ENCODE assay signal across 24 mouse cellular contexts in the genomic region with DNA sequence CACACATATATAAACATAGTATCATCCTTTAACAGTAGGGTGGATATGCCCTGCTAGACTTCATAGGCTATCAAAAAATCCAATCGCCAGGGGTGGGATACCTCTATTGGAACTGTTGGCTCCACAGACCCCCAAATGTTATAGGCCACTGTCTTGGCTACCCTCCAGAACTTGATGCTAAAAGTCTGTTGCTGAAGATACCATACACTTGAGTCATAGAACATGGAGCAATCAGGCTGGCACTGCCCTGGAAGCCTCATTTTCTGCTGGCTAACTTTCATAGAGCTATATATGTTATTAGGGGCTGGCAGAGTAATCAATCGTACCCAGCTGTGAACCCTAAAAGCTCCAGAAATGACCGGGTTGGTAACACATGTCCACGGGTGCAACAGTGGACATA. TPM values are rescaled to one million over a fixed set of nuclear protein-coding genes. Genes with fewer than 3 reads are reported as not detected.
"Had no signal": no experiment of that assay in that cellular context is flagged by ENCODE, and none has a peak within 500 bp of the region (broad histone marks: within the 10 kb centered on the region; RNA-seq: fewer than 3 reads in every experiment).

No protein-coding gene starts in this region.

- H3K9me3 ChIP-seq: heart, embryonic 13.5 days; heart, embryonic 15.5 days; hindbrain, embryonic 13.5 days; hindbrain, embryonic 15.5 days; limb, embryonic 13.5 days; limb, embryonic 15.5 days; liver, embryonic 12.5 days had no signal

- H3K27me3 ChIP-seq: heart, embryonic 15.5 days; hindbrain, embryonic 15.5 days; limb, embryonic 13.5 days; limb, embryonic 15.5 days; liver, embryonic 12.5 days had no signal

- H3K4me3 ChIP-seq: gastrocnemius, adult 2 months; heart, embryonic 13.5 days; heart, embryonic 15.5 days; hindbrain, embryonic 13.5 days; hindbrain, embryonic 15.5 days; layer of hippocampus, adult 2 months; limb, embryonic 13.5 days; limb, embryonic 15.5 days; liver, embryonic 12.5 days had no signal

- H3K9ac ChIP-seq: heart, embryonic 13.5 days; heart, embryonic 15.5 days; hindbrain, embryonic 13.5 days; hindbrain, embryonic 15.5 days; limb, embryonic 13.5 days; limb, embryonic 15.5 days; liver, embryonic 12.5 days had no signal

- H3K36me3 ChIP-seq: heart, embryonic 13.5 days; heart, embryonic 15.5 days; hindbrain, embryonic 13.5 days; hindbrain, embryonic 15.5 days; limb, embryonic 13.5 days; limb, embryonic 15.5 days; liver, embryonic 12.5 days had no signal

- ATAC-seq: hindbrain, postnatal 0 days; intestine, embryonic 16.5 days; liver, embryonic 12.5 days had no signal

- H3K4me2 ChIP-seq: heart, embryonic 11.5 days; heart, embryonic 13.5 days; heart, embryonic 15.5 days; hindbrain, embryonic 13.5 days; hindbrain, embryonic 15.5 days; limb, embryonic 13.5 days; limb, embryonic 15.5 days; liver, embryonic 12.5 days had no signal

- H3K4me1 ChIP-seq: heart, embryonic 13.5 days; heart, embryonic 15.5 days; limb, embryonic 13.5 days; limb, embryonic 15.5 days; liver, embryonic 12.5 days had no signal

- DNase-seq: gastrocnemius, adult 2 months; gastrocnemius, postnatal 10 days; gastrocnemius, postnatal 25 days; heart, adult 18-20 months; heart, postnatal 14 days; heart, postnatal 36 days; kidney, adult 11 months; kidney, adult 2 months; kidney, postnatal 10 days; kidney, postnatal 25 days; kidney, postnatal 4 days; left cerebral cortex, postnatal 4 days had no signal

- H3K27ac ChIP-seq: gastrocnemius, adult 2 months; heart, embryonic 13.5 days; heart, embryonic 15.5 days; hindbrain, embryonic 13.5 days; hindbrain, embryonic 15.5 days; hindbrain, postnatal 0 days; layer of hippocampus, adult 2 months; limb, embryonic 13.5 days; limb, embryonic 15.5 days; liver, embryonic 12.5 days had no signal

RNA-seq across cellular contexts. Expression of a gene that starts 32.4 kb away (rescaled TPM):
- total RNA-seq: gastrocnemius, adult 2 months; granulocyte monocyte progenitor cell, adult 5-6 weeks had no signal
